32 mouse cellular contexts compared by ENCODE assay signal in the genomic region with DNA sequence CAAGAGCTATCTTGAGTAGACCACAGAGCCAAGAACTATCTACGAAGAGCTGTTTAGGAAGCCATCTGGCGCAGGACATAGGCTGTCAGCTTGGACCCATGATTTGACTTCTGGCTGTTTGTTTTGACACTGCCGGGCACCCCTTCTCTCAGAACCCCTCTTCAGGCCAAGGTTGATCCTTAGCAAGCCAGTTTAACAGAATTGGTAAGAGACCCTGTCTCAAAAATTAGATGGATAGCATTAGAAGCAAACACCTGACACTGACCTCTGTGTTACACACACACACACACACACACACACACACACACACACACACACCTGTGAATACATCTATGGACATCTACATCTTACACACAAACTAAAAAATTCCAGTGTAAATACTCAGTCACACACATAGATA. TPM values are rescaled to one million over a fixed set of nuclear protein-coding genes. Genes with fewer than 3 reads are reported as not detected.
"Had no signal": no experiment of that assay in that cellular context is flagged by ENCODE, and none has a peak within 500 bp of the region (broad histone marks: within the 10 kb centered on the region; RNA-seq: fewer than 3 reads in every experiment).

No protein-coding gene starts in this region.

- H3K9me3 ChIP-seq: heart, embryonic 15.5 days; hindbrain, embryonic 12.5 days; intestine, embryonic 15.5 days; limb, embryonic 10.5 days; limb, embryonic 12.5 days; liver, embryonic 13.5 days; liver, embryonic 15.5 days had no signal

- H3K4me1 ChIP-seq: hindbrain, embryonic 10.5 days; hindbrain, embryonic 12.5 days; limb, embryonic 10.5 days; limb, embryonic 12.5 days had no signal

- H3K27me3 ChIP-seq: heart, embryonic 13.5 days; heart, embryonic 15.5 days; hindbrain, embryonic 12.5 days; intestine, embryonic 15.5 days; limb, embryonic 12.5 days; liver, embryonic 13.5 days; liver, embryonic 15.5 days had no signal

- DNase-seq: gastrocnemius, postnatal 14 days; gastrocnemius, postnatal 36 days; heart, postnatal 14 days; heart, postnatal 36 days; kidney, adult 18-20 months; kidney, adult 8-10 months; kidney, postnatal 10 days; kidney, postnatal 25 days; kidney, postnatal 4 days; liver, embryonic 13.5 days had no signal

- ATAC-seq: forebrain, embryonic 16.5 days; hindbrain, embryonic 16.5 days; inflammation-experienced regulatory T-cells, adult 6 months; intestine, embryonic 15.5 days; intestine, postnatal 0 days had no signal

- H3K4me3 ChIP-seq: heart, embryonic 13.5 days; heart, embryonic 15.5 days; hindbrain, embryonic 10.5 days; hindbrain, embryonic 12.5 days; intestine, embryonic 15.5 days; layer of hippocampus, adult 2 months; left cerebral cortex, adult 2 months; limb, embryonic 10.5 days; limb, embryonic 12.5 days; liver, embryonic 13.5 days; liver, embryonic 15.5 days had no signal

- H3K9ac ChIP-seq: heart, embryonic 13.5 days; heart, embryonic 15.5 days; hindbrain, embryonic 12.5 days; hindbrain, embryonic 14.5 days; intestine, embryonic 15.5 days; limb, embryonic 12.5 days; liver, embryonic 13.5 days; liver, embryonic 15.5 days had no signal

- H3K36me3 ChIP-seq: heart, embryonic 13.5 days; heart, embryonic 15.5 days; hindbrain, embryonic 10.5 days; hindbrain, embryonic 12.5 days; intestine, embryonic 15.5 days; limb, embryonic 10.5 days; limb, embryonic 12.5 days; liver, embryonic 13.5 days; liver, embryonic 15.5 days had no signal

- H3K27ac ChIP-seq: heart, embryonic 13.5 days; heart, embryonic 15.5 days; hindbrain, embryonic 10.5 days; hindbrain, embryonic 12.5 days; hindbrain, embryonic 14.5 days; intestine, embryonic 15.5 days; layer of hippocampus, adult 2 months; left cerebral cortex, adult 2 months; limb, embryonic 10.5 days; limb, embryonic 12.5 days; liver, embryonic 13.5 days; liver, embryonic 15.5 days had no signal

- H3K4me2 ChIP-seq: heart, embryonic 13.5 days; heart, embryonic 15.5 days; hindbrain, embryonic 12.5 days; hindbrain, embryonic 14.5 days; intestine, embryonic 15.5 days; limb, embryonic 12.5 days; liver, embryonic 11.5 days; liver, embryonic 13.5 days; liver, embryonic 15.5 days had no signal

RNA-seq across cellular contexts. Expression of a gene that starts 12.8 kb away (rescaled TPM):
- total RNA-seq: gastrocnemius, adult 8-10 months; gastrocnemius, postnatal 14 days; gastrocnemius, postnatal 36 days; granulocyte monocyte progenitor cell, adult 5-6 weeks; heart, postnatal 36 days had no signal
- polyA plus RNA-seq: forebrain, embryonic 16.5 days; frontal cortex, adult 2 months; heart, embryonic 13.5 days; heart, embryonic 15.5 days; heart, postnatal 0 days; hindbrain, embryonic 10.5 days; hindbrain, embryonic 12.5 days; hindbrain, embryonic 14.5 days; inflammation-experienced regulatory T-cells, adult 6 months; intestine, embryonic 15.5 days; kidney, embryonic 14.5 days; limb, embryonic 10.5 days; limb, embryonic 12.5 days; limb, embryonic 14.5 days; liver, embryonic 11.5 days; liver, embryonic 13.5 days; liver, embryonic 15.5 days had no signal
